Mouse (Mus musculus): ENCODE data around the gene Thbs1.

Gene Thbs1

GRCm38 (mm10) chr2:118111488-118112131 is at the start of gene Thbs1:
TSS of gene Thbs1 (plus strand) at chr2:118111876.
- peak; percentile 85 for DNase-seq (ENCODE audit: low spot score)

DNA sequence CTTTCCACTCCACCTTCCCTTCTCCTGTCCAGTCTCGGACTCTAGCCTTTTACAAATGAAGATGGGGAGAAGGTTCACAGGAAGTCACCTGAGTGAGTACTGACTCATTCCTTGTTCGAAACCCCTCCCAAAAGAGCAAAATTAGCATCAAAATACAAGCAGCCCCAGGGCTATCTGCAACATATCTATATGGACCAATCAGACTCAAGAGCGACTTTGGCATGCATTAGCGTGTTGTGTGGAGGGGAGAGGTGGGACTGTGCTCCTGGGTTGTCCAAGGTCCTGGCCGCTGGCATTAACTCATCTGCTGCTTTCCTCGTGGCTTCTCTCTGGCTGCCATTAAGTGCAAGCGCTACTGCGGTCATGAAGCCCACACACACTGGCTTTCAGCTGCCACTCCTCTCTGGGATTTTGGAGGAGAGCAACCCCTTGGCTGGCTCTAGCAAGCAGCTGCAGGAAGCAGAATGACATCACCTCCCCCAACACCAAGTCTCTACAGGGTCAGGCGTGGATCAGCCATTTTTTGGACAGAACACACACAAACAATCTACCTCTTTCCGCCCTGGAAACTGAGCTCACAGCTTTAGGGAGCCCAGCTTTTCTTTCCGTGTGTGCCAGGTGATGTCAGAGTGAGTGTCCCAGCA is 47.4 kb upstream of the Thbs1 start:
- no peak for DNase-seq (ENCODE audit: low spot score)

DNA sequence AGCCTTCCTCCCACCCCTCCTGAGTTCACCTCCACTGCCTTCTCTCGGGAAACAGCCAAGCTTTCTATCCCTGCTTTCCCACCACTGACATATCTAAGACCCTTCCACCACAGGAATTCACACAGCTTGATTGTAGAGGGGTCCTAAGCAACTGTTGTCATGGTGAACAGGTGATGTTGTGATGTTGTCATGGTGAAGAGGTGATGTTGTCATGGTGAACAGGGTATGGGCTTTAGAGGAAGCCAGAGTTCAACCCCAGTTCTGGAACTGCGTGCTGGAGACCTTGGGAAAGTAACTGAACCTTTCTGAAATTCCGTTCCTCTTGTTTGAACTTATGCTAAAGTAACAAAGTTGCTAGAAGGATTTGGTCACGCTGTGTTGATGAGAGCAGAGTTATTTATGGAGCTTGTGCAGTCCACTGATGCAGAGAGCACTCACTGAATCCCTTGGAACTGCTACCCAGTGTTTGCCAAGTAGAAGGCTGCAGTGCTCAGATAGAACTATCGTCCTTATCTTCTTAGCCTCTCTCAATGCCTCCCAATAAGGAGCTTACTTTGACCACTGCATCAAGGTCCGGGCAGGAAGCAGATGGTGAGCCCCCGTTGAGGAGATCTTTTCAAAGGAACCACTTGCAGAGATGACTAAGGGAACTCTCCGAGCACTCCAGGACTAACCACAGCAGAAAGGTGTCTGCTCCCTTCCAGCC is 45.5 kb upstream of the Thbs1 start:
- DNase-seq (ENCODE audit: low spot score): no peak

- DNase-seq (ENCODE audit: low spot score): no peak
Observed at GRCm38 (mm10) chr2:118069975-118070374, 41.7 kb upstream of the Thbs1 start.

- DNase-seq (ENCODE audit: low spot score): no peak
Observed at GRCm38 (mm10) chr2:118072811-118073372, 38.8 kb upstream of the Thbs1 start.

DNA sequence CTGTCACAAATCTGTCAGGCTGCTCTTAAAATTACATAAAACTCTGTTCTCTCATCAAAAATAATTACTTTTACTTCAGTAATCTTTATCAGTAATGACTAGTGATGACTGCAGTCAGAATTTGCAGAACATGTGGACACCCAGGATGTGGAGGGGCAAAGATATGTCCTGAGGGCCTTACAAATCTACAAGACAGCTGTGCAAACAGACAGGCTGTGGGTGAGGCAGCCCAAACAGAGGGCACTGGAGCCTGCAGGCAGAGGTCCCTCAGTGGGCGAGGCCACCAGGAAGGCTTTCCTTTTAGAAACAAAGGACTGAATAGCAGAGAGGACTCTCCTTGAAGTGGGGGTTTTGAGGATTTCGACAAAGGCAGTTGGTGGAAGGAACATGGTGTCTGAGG is 37.6 kb upstream of the Thbs1 start:
- DNase-seq (ENCODE audit: low spot score): no peak

- DNase-seq (ENCODE audit: low spot score): no peak
Observed at GRCm38 (mm10) chr2:118075165-118075564, 36.5 kb upstream of the Thbs1 start.

DNA sequence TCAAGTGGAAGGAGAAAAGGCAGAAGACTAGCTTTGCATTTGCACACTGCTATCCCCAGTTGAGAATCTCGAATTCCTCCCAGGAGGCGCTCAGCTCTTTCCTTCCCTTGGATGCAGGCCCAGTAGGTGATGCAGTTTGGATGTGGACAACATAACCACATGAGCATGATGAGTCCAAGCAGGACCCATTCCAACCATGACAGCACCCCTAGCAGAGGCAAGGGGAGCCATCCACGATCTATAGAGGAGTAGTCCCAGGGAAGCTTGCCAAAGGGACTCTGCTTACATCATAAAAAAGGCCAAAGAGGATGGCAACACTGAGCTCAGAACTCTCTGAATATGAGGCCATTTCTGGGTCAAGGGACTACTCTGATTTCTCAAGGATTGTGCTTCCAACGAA is 32.5 kb upstream of the Thbs1 start:
- no peak for DNase-seq (ENCODE audit: low spot score)

DNA sequence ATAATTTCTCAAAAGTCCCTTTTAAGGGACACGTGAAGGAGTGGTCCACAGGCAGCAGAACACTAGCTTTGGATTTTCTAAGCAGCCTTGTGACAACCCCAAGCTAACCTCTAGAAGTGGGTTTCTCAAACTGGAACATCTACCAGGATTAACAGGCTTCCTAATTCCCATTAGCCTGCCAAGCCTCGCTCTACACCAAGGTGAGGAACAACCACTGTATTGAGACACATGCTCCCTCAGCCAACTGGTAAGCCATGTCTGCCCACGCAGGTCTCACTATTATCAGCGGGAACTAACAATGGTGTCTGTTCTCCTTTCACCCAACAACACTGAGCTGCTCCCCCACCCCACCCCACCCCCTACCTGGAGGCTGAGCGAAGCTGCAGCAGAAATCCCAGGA is 30.1 kb upstream of the Thbs1 start:
- no peak for DNase-seq (ENCODE audit: low spot score)

GRCm38 (mm10) chr2:118083652-118084051 is 28.0 kb upstream of the Thbs1 start:
- peak; percentile 16 for DNase-seq (ENCODE audit: low spot score)

DNA sequence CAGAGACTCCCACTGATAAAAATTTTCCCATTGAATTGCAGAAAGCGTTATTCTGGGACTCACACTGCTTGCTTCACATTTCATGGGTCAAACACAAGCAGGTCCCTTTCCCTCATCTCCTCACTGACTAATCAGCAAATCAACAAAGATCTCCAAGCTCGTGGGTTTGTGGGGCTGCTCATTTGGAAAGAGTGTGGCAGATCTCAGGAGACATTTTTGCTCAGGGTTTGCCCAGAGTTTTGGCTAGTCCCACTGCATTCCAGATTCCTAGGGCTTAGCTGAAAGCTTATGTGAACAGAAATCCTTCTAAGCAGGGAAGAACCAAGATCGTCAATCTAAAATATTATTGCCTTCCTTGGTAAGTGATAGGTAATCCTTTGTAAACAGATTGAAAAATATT is 27.0 kb upstream of the Thbs1 start:
- no peak for DNase-seq (ENCODE audit: low spot score)

GRCm38 (mm10) chr2:118085647-118086046 is 26.0 kb upstream of the Thbs1 start:
- DNase-seq (ENCODE audit: low spot score): no peak

GRCm38 (mm10) chr2:118087044-118087726 is 24.5 kb upstream of the Thbs1 start:
- DNase-seq (ENCODE audit: low spot score): no peak

- DNase-seq (ENCODE audit: low spot score): no peak
Observed at GRCm38 (mm10) chr2:118091226-118091625, 20.4 kb upstream of the Thbs1 start.

- DNase-seq (ENCODE audit: low spot score): no peak
Observed at GRCm38 (mm10) chr2:118099104-118099503, 12.6 kb upstream of the Thbs1 start.

DNA sequence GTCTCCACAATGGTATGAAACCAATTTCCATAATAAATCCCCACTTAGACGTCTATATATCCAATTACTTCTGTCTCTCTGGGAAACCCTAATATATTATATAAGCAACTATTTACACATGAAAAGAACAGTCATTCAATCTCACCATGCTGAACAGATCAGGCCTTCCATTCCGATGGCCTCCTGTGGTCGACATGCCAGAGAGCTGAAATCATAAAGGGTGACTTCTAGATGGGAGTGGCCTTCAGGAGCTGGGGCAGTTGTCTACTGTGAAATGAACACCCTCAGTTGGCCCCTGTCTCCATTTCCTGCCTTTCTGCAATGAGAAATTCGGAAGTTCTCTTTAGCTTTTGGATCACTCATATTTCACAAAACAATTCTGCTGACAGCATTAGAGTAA is 9.5 kb upstream of the Thbs1 start:
- DNase-seq (ENCODE audit: low spot score): no peak

- peak; percentile 39 for DNase-seq (ENCODE audit: low spot score)
Observed at GRCm38 (mm10) chr2:118110225-118110915, 1.3 kb upstream of the Thbs1 start.

DNA sequence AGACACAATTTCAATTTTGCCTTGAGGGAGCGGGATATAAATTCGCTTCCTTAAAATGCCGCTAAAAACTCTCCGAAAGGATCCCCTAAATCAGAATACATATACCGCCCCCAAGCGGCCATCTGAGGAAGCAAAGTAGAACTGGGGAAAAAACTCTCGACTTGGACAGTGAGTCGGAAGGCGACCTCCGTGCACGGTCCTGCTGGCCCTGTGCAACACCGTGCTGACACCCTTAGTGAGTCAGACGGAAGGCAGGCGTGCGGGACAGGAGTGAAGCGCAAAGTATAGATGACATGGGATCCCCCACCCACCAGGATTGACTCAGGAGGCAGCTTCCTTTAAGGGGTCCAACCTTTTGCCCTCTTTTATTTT is 574 bp upstream of the Thbs1 start:
- DNase-seq (ENCODE audit: low spot score): peak; percentile 77

- no peak for DNase-seq (ENCODE audit: low spot score)
Observed at GRCm38 (mm10) chr2:118112438-118112837, 762 bp downstream of the Thbs1 start.

GRCm38 (mm10) chr2:118112846-118113479 is 1.3 kb downstream of the Thbs1 start:
- DNase-seq (ENCODE audit: low spot score): no peak

GRCm38 (mm10) chr2:118113808-118114524 is 2.3 kb downstream of the Thbs1 start:
- DNase-seq (ENCODE audit: low spot score): no peak
